Mouse (Mus musculus) granulocyte monocyte progenitor cell, adult 5-6 weeks (primary cell): ENCODE results near the gene Tbl3. TPM values are rescaled to one million over a fixed set of nuclear protein-coding genes. Genes with fewer than 3 reads are reported as not detected.
A peak's percentile ranks its signal among the peaks of the same experiment; 100 is the strongest.
"Not testable (repeated sequence)": the region's sequence is repeated elsewhere in the genome, so short reads cannot be mapped to it uniquely, and the experiment has no call there.

Source experiments
- ATAC-seq: replicated peaks from 2 replicates; pipeline ENCODE4 v1.8.0; 2016; ENCODE audit warnings: mild to moderate bottlenecking, moderate TSS enrichment, inconsistent platforms; ENCODE audit not compliant: poor library complexity, severe bottlenecking
- total RNA-seq, 2 experiments: library from RNA; stranded (forward) in 1 of 2; stranded (reverse) in 1 of 2; fragments of 200-712, 200-1000 nt in 1 of 2; fragments of >200 nt in 1 of 2; fragmentation: Nextera tagmentation in 1 of 2; gene quantifications; 2 replicates each; pipeline ENCODE4 v1.2.3; 2014 to 2017

The Tbl3 gene
- total RNA-seq, 2 experiments from 2014 or later: 39.5 to 54.9 TPM

DNA sequence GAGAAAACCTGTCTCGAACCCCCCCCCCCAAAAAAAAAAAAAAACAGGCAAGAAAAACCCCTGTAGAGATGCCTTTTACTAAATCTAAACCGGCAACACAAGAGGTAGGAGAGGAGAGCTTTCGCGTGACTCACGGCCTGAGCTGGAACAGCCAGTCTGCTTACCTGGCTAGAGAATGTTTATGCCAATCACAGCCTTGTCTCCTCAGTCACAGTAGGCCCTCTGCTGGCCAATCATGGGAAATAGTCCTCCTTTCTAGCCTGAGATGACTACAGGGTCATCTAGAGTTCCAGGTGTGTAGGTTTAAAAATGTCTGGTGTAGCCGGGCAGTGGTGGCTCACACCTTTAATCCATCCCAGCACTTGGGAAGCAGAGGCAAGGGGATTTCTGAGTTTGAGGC lies 40.0 kb downstream of the Tbl3 start:
- ATAC-seq: peak; percentile 41

DNA sequence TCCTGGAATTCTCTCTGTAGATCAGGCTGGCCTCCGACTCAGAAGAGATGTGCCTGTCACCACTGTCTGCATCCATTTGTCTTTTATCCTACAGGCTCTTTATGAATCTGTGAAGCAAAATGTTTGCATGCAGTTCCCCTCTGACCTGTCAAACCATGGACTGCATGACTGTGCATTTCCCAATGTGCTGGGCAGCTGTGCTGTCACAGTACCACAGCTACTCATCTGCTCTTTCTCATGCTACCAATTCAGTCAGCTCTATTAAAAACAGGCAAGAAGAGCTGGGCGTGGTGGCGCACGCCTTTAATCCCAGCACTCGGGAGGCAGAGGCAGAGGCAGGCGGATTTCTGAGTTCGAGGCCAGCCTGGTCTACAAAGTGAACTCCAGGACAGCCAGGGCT lies 40.4 kb downstream of the Tbl3 start:
- not testable (repeated sequence) for ATAC-seq

DNA sequence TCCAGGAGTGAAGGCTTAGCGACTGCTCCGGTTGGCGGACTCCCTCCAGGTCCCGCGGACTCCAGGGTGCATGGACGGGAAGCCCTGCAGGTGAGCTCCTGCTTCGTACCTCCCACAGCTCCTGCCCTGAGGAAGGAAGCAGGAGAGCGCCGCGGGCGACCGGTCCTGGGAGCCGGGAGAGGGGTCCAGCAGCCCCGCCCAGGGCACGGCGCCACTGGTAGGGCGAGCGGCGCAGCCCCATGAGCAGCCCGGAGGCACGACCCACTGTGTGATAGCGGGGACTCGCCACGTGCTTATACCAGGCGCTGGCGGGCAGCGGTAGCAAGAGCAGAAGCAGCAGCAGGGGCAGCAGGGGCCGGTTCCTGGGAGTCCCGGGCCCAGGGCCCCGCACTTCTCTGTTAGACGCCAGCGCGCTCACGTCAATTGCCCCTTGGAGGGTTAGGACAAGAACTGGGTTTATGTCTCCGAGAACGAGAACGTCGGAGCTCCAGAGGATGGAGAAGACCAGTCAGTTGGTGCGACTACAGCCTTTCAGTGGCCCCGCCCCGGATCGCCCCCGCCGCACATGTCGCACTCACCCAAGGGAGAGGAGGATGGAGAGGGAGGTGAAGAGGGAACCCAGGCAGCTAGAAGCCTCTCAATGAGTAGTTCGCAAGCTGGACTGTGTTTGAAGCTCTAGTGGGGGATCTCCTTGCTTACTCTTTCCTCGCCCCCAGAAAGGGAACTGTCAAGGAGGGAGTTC lies 49.3 kb downstream of the Tbl3 start, which contains the start of gene Npw:
TSS of gene Npw (minus strand) at position 441 of the 742 bp plus-strand sequence.
- peak; percentile 70 for ATAC-seq

DNA sequence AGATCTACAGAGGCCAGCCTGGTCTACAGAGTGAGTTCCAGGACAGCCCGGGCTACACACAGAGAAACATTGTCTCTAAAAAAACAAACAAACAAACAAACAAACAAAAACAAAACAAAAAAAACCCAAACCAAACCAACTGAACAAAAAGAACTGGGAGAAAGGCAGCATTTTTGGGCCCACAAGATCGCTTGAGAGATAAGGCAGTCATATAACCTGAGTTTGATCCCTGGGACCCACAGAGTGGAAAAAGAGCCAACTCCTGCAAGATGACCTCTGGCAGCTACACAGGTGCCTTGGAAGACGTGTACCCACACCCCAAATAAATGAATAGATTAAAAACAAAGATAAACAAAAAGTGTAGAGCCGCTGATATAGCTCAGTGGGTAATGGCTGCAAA lies 52.5 kb downstream of the Tbl3 start:
- no peak for ATAC-seq

DNA sequence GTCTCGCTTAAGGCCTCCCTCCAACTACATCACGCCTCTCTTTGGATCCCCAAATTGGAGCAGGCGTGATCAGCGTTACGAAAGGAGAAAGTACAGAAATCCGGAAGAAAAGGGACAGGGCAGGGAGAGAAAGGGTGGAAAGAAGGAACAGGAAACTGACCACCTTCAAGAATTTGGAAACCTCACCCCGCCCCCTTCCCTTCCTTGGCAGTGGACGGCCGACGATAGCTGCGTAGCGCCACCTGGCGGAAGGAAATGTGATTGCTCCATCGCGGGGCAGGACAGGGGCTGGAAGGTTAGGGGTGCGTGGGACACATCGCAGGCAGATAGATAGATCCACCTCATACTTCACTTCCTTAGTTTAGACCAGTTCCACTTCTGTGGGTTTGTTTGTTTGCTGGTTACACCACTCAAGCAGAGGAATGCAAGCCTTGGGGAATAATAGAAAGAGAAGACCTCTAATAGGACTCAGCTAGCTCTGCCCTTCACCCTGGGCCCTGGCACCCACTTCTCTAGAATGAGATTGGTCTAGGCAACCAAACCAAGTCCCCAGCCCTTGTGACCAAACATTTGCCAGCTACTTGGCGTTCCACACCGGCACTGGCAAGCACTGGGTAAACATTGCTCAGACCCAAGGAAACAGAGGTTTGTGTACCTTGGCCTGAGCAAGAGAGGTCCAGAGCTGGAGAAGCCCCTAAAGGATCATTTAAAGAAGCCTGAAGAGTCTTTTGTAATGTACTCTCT lies 53.3 kb downstream of the Tbl3 start:
- ATAC-seq: peak; percentile 71

DNA sequence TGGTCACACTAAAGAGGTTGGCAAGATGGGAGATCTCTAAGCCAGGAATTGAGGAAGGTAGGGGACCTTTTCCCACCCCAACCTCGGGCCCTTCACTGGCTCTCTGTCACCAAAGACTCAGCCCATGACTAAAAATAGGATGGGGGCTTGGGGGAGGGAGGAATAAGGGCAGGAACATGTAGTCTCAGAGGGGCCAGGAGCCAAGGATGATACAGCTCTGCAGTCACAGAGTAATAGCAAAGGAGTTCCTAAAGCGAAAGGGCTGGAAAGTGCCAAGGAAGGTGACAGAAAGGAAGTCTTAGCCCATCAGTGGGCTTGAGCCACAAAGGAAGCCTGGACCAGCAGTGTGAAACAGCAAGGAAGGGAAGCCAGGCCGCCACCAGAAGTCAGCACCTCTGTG lies 55.6 kb downstream of the Tbl3 start:
- ATAC-seq: 0 out of 2 replicates have a peak, but pooled peaks have one; percentile 8

DNA sequence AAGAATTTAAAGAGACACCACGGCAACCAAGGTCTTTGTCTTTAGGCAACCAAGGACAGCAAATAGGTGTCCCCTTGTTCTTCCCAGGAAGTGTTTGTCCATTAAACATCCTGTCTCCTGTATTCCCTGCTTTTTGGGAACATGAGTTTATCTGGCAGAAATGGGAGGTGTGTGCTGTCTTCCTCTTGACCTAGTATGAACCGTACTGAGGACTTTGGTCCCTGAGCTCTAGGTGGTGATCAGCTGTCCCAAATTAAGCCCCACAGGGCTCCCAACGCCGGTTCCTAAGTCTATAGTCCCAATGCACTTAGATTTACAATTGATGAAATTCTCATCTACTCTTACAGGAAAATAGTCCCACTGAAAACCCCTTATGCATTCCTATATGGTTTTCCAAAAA lies 56.7 kb downstream of the Tbl3 start:
- no peak for ATAC-seq

DNA sequence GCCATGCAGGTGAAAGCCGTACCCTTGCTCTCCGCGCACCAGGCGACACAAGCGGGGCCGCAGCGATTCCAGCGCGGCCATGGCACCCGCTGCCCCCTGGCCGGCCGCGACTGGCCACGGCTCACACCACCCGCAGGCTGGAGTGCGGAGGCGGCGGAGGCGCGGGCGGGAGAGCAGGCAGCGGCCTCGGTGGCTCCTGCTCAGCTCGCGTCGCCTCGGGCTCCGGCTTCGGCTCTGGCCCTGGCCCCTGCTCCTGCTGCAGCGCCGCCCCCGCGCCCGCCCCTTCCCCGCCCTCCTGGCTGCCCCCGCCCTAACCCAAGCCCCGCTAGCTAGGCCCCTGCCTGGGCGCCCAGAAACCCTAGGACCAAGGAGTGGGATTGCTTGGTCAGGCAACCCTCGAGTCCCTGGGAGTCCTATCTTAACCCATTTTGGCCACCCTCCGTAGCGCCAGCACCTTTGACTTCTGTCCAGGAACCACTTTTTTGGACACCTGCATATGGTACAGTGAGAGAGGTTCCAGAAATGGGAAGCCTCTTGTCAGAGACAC lies 57.3 kb downstream of the Tbl3 start, which contains the start of gene Slc9a3r2:
TSS of gene Slc9a3r2 (minus strand) at position 258 of the 547 bp plus-strand sequence.
- no peak; the same call in 1 of the 2 replicates for ATAC-seq

DNA sequence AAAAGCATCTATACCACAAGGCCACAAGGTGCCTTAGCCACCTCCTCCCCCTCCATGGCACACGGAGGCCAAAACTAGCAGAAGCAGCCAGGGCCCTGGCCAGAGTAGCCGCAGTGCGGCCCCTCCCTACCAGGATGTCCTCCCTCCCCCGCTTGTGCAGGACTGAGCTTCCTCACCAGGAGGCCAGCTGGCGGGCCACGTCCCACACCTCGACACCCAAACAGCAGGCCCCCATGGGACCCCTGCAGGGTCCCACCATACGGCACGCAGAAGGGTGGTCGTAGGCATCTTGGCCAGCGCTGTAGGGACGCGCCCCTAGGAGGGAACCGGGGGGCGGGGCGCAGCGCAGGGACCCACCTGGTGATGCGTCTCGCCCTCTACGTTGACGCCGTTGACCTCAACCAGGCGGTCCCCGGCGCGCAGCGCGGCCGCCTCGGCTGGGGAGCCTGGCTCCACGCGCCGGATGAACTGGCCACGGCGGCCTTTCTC lies 57.8 kb downstream of the Tbl3 start:
- ATAC-seq: peak; percentile 30; the same call in 1 of the 2 replicates

DNA sequence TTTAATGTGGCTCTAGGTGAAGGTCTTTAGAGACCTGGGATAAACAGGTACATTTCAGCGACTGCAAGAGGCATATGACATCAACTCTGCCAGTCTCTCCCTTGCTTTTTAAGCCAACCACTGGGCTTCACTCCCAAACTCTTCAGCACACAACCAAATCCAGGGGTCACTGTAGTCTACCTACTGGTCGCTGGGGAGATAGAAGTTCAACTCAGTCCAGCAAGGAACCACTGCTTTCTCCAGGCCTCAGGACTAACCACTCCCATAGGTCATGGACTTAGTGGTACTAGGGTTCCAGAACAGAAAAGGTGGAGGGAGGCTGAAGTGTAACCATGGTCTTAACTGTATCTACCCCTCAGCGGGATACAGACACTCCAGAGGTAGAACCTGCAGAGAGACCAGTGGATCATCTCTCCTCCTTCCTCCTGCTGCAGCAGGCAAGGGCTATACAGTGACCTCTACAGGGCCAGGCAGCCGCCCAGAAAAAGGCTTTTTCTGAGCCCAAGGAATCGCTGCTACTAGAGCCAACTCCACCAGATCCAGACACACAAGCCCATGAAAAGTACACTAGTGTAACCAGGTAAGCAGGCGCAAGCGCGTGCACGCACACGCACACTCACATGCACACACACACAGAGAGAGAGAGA lies 58.6 kb downstream of the Tbl3 start:
- no peak for ATAC-seq

Other genes starting within 250 kb of the Tbl3 start
Only the 30 nearest of the 32 such genes appear.
- 2.2 TPM in 1 of 2 replicates, not detected in the other for gene Bricd5, start 233.8 kb downstream of the Tbl3 start, total RNA-seq (2014; fragmentation: Nextera tagmentation)
- 0.22 TPM in 1 of 2 replicates, not detected in the other for gene Bricd5, start 233.8 kb downstream of the Tbl3 start, total RNA-seq (2017)
- gene Mlst8, start 228.6 kb downstream of the Tbl3 start, total RNA-seq (2014; fragmentation: Nextera tagmentation): 21.2 and 21.6 TPM in 2 replicates
- gene Mlst8, start 228.6 kb downstream of the Tbl3 start, total RNA-seq (2017): 21.8 and 27.8 TPM in 2 replicates
- gene Caskin1, start 219.1 kb downstream of the Tbl3 start, total RNA-seq (2014; fragmentation: Nextera tagmentation): not detected in 2 replicates
- gene Caskin1, start 219.1 kb downstream of the Tbl3 start, total RNA-seq (2017): not detected in 2 replicates
- 83.9 and 102 TPM in 2 replicates for gene Traf7, start 179.7 kb downstream of the Tbl3 start, total RNA-seq (2014; fragmentation: Nextera tagmentation)
- 61.5 and 104 TPM in 2 replicates for gene Traf7, start 179.7 kb downstream of the Tbl3 start, total RNA-seq (2017)
- 0.77 TPM in 1 of 2 replicates, not detected in the other for gene Rab26, start 173.4 kb downstream of the Tbl3 start, total RNA-seq (2014; fragmentation: Nextera tagmentation)
- gene Rab26, start 173.4 kb downstream of the Tbl3 start, total RNA-seq (2017): 1.1 TPM in 1 of 2 replicates, not detected in the other
- gene Pkd1, start 157.8 kb downstream of the Tbl3 start, total RNA-seq (2014; fragmentation: Nextera tagmentation): 18.9 and 19.0 TPM in 2 replicates
- 5.9 and 9.1 TPM in 2 replicates for gene Pkd1, start 157.8 kb downstream of the Tbl3 start, total RNA-seq (2017)
- gene Tsc2, start 75.0 kb downstream of the Tbl3 start, total RNA-seq (2014; fragmentation: Nextera tagmentation): 61.9 and 83.7 TPM in 2 replicates
- 25.1 and 41.3 TPM in 2 replicates for gene Tsc2, start 75.0 kb downstream of the Tbl3 start, total RNA-seq (2017)
- gene Nthl1, start 75.0 kb downstream of the Tbl3 start, total RNA-seq (2014; fragmentation: Nextera tagmentation): 7.1 and 15.7 TPM in 2 replicates
- gene Nthl1, start 75.0 kb downstream of the Tbl3 start, total RNA-seq (2017): 11.8 and 13.7 TPM in 2 replicates
- gene Slc9a3r2, start 57.3 kb downstream of the Tbl3 start, total RNA-seq (2014; fragmentation: Nextera tagmentation): 0.45 and 1.0 TPM in 2 replicates
- gene Slc9a3r2, start 57.3 kb downstream of the Tbl3 start, total RNA-seq (2017): 1.8 and 3.0 TPM in 2 replicates
- gene Npw, start 49.2 kb downstream of the Tbl3 start, total RNA-seq (2014; fragmentation: Nextera tagmentation): not detected in 2 replicates
- gene Npw, start 49.2 kb downstream of the Tbl3 start, total RNA-seq (2017): 0.82 TPM in 1 of 2 replicates, not detected in the other
- gene Zfp598, start 38.0 kb downstream of the Tbl3 start, total RNA-seq (2014; fragmentation: Nextera tagmentation): 18.2 and 40.4 TPM in 2 replicates
- 16.1 and 17.8 TPM in 2 replicates for gene Zfp598, start 38.0 kb downstream of the Tbl3 start, total RNA-seq (2017)
- not detected in 2 replicates for gene Syngr3, start 17.7 kb downstream of the Tbl3 start, total RNA-seq (2014; fragmentation: Nextera tagmentation)
- not detected in 2 replicates for gene Syngr3, start 17.7 kb downstream of the Tbl3 start, total RNA-seq (2017)
- gene Gfer, start 11.5 kb downstream of the Tbl3 start, total RNA-seq (2014; fragmentation: Nextera tagmentation): 28.9 and 33.2 TPM in 2 replicates
- 45.1 and 64.0 TPM in 2 replicates for gene Gfer, start 11.5 kb downstream of the Tbl3 start, total RNA-seq (2017)
- 1.4 TPM in 1 of 2 replicates, not detected in the other for gene Noxo1, start 11.4 kb downstream of the Tbl3 start, total RNA-seq (2014; fragmentation: Nextera tagmentation)
- 0.60 and 2.1 TPM in 2 replicates for gene Noxo1, start 11.4 kb downstream of the Tbl3 start, total RNA-seq (2017)
- 1.2 TPM in 1 of 2 replicates, not detected in the other for gene Rnf151, start 10.4 kb upstream of the Tbl3 start, total RNA-seq (2014; fragmentation: Nextera tagmentation)
- not detected in 2 replicates for gene Rnf151, start 10.4 kb upstream of the Tbl3 start, total RNA-seq (2017)
- 4,639 and 4,919 TPM in 2 replicates for gene Rps2, start 10.5 kb upstream of the Tbl3 start, total RNA-seq (2014; fragmentation: Nextera tagmentation)
- 1,990 and 2,495 TPM in 2 replicates for gene Rps2, start 10.5 kb upstream of the Tbl3 start, total RNA-seq (2017)
- gene Ndufb10, start 16.8 kb upstream of the Tbl3 start, total RNA-seq (2014; fragmentation: Nextera tagmentation): 247 and 248 TPM in 2 replicates
- gene Ndufb10, start 16.8 kb upstream of the Tbl3 start, total RNA-seq (2017): 237 and 286 TPM in 2 replicates
- gene Rpl3l, start 20.2 kb upstream of the Tbl3 start, total RNA-seq (2014; fragmentation: Nextera tagmentation): 0.73 TPM in 1 of 2 replicates, not detected in the other
- 0.52 TPM in 1 of 2 replicates, not detected in the other for gene Rpl3l, start 20.2 kb upstream of the Tbl3 start, total RNA-seq (2017)
- 255 and 331 TPM in 2 replicates for gene Msrb1, start 29.0 kb upstream of the Tbl3 start, total RNA-seq (2014; fragmentation: Nextera tagmentation)
- gene Msrb1, start 29.0 kb upstream of the Tbl3 start, total RNA-seq (2017): 160 and 195 TPM in 2 replicates
- gene Hs3st6, start 45.3 kb upstream of the Tbl3 start, total RNA-seq (2014; fragmentation: Nextera tagmentation): not detected in 2 replicates
- not detected in 2 replicates for gene Hs3st6, start 45.3 kb upstream of the Tbl3 start, total RNA-seq (2017)
- gene Meiob, start 96.6 kb upstream of the Tbl3 start, total RNA-seq (2014; fragmentation: Nextera tagmentation): not detected in 2 replicates
- gene Meiob, start 96.6 kb upstream of the Tbl3 start, total RNA-seq (2017): not detected in 2 replicates
- 35.3 and 46.1 TPM in 2 replicates for gene Hagh, start 132.5 kb upstream of the Tbl3 start, total RNA-seq (2014; fragmentation: Nextera tagmentation)
- 18.2 and 45.8 TPM in 2 replicates for gene Hagh, start 132.5 kb upstream of the Tbl3 start, total RNA-seq (2017)
- gene Fahd1, start 142.7 kb upstream of the Tbl3 start, total RNA-seq (2014; fragmentation: Nextera tagmentation): 13.7 and 15.1 TPM in 2 replicates
- gene Fahd1, start 142.7 kb upstream of the Tbl3 start, total RNA-seq (2017): 11.4 and 14.3 TPM in 2 replicates
- not detected in 2 replicates for gene Igfals, start 158.3 kb upstream of the Tbl3 start, total RNA-seq (2014; fragmentation: Nextera tagmentation)
- gene Igfals, start 158.3 kb upstream of the Tbl3 start, total RNA-seq (2017): not detected in 2 replicates
- 103 and 108 TPM in 2 replicates for gene Nubp2, start 178.7 kb upstream of the Tbl3 start, total RNA-seq (2014; fragmentation: Nextera tagmentation)
- gene Nubp2, start 178.7 kb upstream of the Tbl3 start, total RNA-seq (2017): 42.8 and 48.2 TPM in 2 replicates
- gene Spsb3, start 179.0 kb upstream of the Tbl3 start, total RNA-seq (2014; fragmentation: Nextera tagmentation): 15.7 and 29.3 TPM in 2 replicates
- gene Spsb3, start 179.0 kb upstream of the Tbl3 start, total RNA-seq (2017): 10.4 and 15.8 TPM in 2 replicates
- gene Eme2, start 187.4 kb upstream of the Tbl3 start, total RNA-seq (2014; fragmentation: Nextera tagmentation): 8.9 and 15.1 TPM in 2 replicates
- gene Eme2, start 187.4 kb upstream of the Tbl3 start, total RNA-seq (2017): 12.5 and 14.9 TPM in 2 replicates
- 62.0 and 75.0 TPM in 2 replicates for gene Mrps34, start 187.5 kb upstream of the Tbl3 start, total RNA-seq (2014; fragmentation: Nextera tagmentation)
- 36.7 and 41.9 TPM in 2 replicates for gene Mrps34, start 187.5 kb upstream of the Tbl3 start, total RNA-seq (2017)
- gene Nme3, start 188.8 kb upstream of the Tbl3 start, total RNA-seq (2014; fragmentation: Nextera tagmentation): 18.8 and 22.9 TPM in 2 replicates
- gene Nme3, start 188.8 kb upstream of the Tbl3 start, total RNA-seq (2017): 21.2 and 27.1 TPM in 2 replicates
- 49.0 and 84.5 TPM in 2 replicates for gene Mapk8ip3, start 229.3 kb upstream of the Tbl3 start, total RNA-seq (2014; fragmentation: Nextera tagmentation)
- 18.2 and 21.0 TPM in 2 replicates for gene Mapk8ip3, start 229.3 kb upstream of the Tbl3 start, total RNA-seq (2017)